Mouse (Mus musculus) liver, embryonic 14.5 days (tissue): Measurements from ENCODE around the gene Pign. TPM values are rescaled to one million over a fixed set of nuclear protein-coding genes. Genes with fewer than 3 reads are reported as not detected.

Source experiments
- ATAC-seq: fragments of 200-750 bp; cut with Nextera tagmentation; 2 replicates; pipeline ENCODE4 v1.8.0; 2017; ENCODE audit warnings: moderate number of reproducible peaks, mild to moderate bottlenecking, moderate library complexity; ENCODE audit not compliant: insufficient read depth
- DNase-seq, 3 experiments: peaks; one replicate each; pipeline ENCODE4 v3.0.0-alpha.2; 2012 to 2013; ENCODE audit warnings: low read depth in 3 of 3, low spot score in 3 of 3
- H3K27ac ChIP-seq: fragments of 300-500 bp; sonication (generic); 2 replicates; pipeline ENCODE4 v1.5.1; 2014; ENCODE audit warnings: moderate library complexity, mild to moderate bottlenecking, control low read depth, inconsistent platforms
- H3K27me3 ChIP-seq: fragments of 300-500 bp; sonication (generic); 2 replicates; pipeline ENCODE4 v1.6.1; 2014; ENCODE audit warnings: mild to moderate bottlenecking, low read length, moderate library complexity; ENCODE audit not compliant: control insufficient read depth, insufficient read depth
- H3K36me3 ChIP-seq: fragments of 300-500 bp; sonication (generic); replicated peaks from 2 replicates; pipeline ENCODE4 v1.6.1; 2014; ENCODE audit warnings: low read depth; ENCODE audit not compliant: control insufficient read depth, insufficient read depth
- H3K4me1 ChIP-seq, 2 experiments: fragments of 200-500 bp in 1 of 2; fragments of 300-500 bp in 1 of 2; sonication (generic) in 1 of 2; replicated peaks; 2 replicates each; pipeline ENCODE4 v1.6.1; 2012 to 2014; ENCODE audit warnings: antibody characterized with exemption in 1 of 2, inconsistent platforms in 1 of 2, low read length in 1 of 2; ENCODE audit not compliant: control insufficient read depth in 2 of 2, insufficient read depth in 2 of 2
- H3K4me2 ChIP-seq: fragments of 300-500 bp; sonication (generic); 2 replicates; pipeline ENCODE4 v1.6.1; 2014; ENCODE audit warnings: low read depth, mild to moderate bottlenecking, control low read depth, moderate library complexity
- H3K4me3 ChIP-seq, 2 experiments: fragments of 200-500 bp in 1 of 2; fragments of 300-500 bp in 1 of 2; sonication (generic) in 1 of 2; 2 replicates each; pipeline ENCODE4 v1.5.1; 2012 to 2014; ENCODE audit warnings: low read depth in 2 of 2, low read length in 2 of 2, mild to moderate bottlenecking in 2 of 2, control low read depth in 1 of 2, inconsistent platforms in 1 of 2, moderate library complexity in 1 of 2; ENCODE audit not compliant: insufficient read depth in 1 of 2
- H3K9ac ChIP-seq: fragments of 300-500 bp; sonication (generic); replicated peaks from 2 replicates; pipeline ENCODE4 v1.6.1; 2014; ENCODE audit warnings: mild to moderate bottlenecking, control low read depth, moderate library complexity
- H3K9me3 ChIP-seq: fragments of 300-500 bp; sonication (generic); 2 replicates; pipeline ENCODE4 v1.6.1; 2016; ENCODE audit warnings: low read length, mixed read lengths; ENCODE audit not compliant: control insufficient read depth
- CTCF ChIP-seq: IDR thresholded peaks from 2 replicates; pipeline ENCODE4 v1.5.1; 2016; ENCODE audit warnings: antibody characterized with exemption, low read depth, control low read depth
- EP300 ChIP-seq: IDR thresholded peaks from 2 replicates; pipeline ENCODE4 v1.6.1; 2016; ENCODE audit warnings: antibody characterized with exemption, low read depth
- WGBS: fragments of 180-500 bp; shearing (Covaris S2); extraction: QIAGEN DNeasy Blood & Tissue Kit; methylation state at CpG from one replicate; pipeline ENCODE4 v1.1.7; 2014; ENCODE audit not compliant: insufficient replicate concordance; 5-methylcytosine and 5-hydroxymethylcytosine counted together
- polyA plus RNA-seq, 2 experiments: library from polyadenylated mRNA; depleted of rRNA in 1 of 2; stranded (reverse) in 1 of 2; unstranded in 1 of 2; fragments of >200 nt; fragmentation: Nextera tagmentation in 1 of 2; extraction: Ambion mirVana in 1 of 2; gene quantifications; 2 replicates each; pipeline versions ENCODE4 v1.2.1 to v1.2.3; 2012 to 2014

Gene Pign
- polyA plus RNA-seq, 2 experiments = 5.1 to 5.5 TPM

DNA sequence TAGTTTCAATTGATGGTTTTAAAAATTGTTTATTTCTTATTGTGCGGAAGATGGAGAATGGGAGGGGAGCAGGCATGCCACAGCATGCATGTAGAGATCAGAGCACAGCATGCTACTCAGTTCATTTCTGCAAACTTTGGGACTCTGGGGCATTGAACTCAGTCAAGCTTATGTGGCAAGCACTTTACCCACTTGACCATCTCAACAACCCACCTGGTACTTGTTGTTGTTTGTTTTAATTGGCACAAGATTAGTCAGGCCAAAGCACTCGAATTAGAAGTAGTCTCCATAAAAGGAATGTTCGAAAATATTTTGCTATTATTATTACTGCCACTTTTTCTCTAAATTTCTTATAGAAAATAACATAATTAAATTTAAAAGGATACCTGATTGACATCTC, 19.4 kb downstream of the Pign start:
- Histone ChIP-seq H3K4me2 (no peak overlapping the region), H3K9ac (no peak overlapping the region), H3K27me3 (no peaks in the 10 kb centered on the region), H3K4me3 (no peak overlapping the region), H3K4me1 (no peaks in the 10 kb centered on the region), H3K9me3 (no peaks in the 10 kb centered on the region), H3K27ac (no peak overlapping the region), H3K36me3 (peaks cover 7% of the 10 kb centered on the region)
- no peak for ATAC-seq
- WGBS = 66% methylated on average over 3 of the region's 3 CpGs
- DNase-seq = no peak
- no peak for TF ChIP-seq EP300
- no peak for TF ChIP-seq CTCF

- Histone ChIP-seq H3K27ac (no peak overlapping the region), H3K4me1 (no peaks in the 10 kb centered on the region), H3K27me3 (no peaks in the 10 kb centered on the region), H3K36me3 (no peaks in the 10 kb centered on the region), H3K9ac (no peak overlapping the region), H3K9me3 (no peaks in the 10 kb centered on the region), H3K4me2 (no peak overlapping the region), H3K4me3 (no peak overlapping the region)
- TF ChIP-seq EP300 (no peak), CTCF (peak; percentile 51; the same call in 1 of the 2 replicates)
- WGBS = 35% methylated on average over 3 of the region's 3 CpGs
- no peak for ATAC-seq
- DNase-seq = peak in 2 of 3 experiments; percentile 6 to 7
Observed at GRCm38 (mm10) chr1:105630481-105630880, 33.0 kb downstream of the Pign start.

DNA sequence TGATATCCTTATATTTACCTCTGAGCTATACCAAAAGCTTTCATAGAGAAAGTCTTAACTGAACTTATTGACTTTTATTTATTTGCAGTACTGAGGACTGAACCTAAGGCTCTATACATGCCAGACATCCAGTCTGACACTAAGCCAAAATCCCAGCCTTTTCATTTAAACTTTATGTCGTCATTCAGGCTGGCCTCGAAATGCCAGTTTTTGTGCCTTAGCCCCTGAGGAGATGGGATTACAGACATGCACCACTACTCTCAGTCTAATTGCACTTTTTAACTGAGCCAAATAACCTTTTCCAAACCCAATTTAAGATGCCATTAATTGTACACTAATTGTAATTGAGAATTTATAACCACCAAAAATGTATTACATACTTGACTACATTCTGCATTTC, 73.8 kb downstream of the Pign start:
- no peak overlapping the region for H3K4me3 ChIP-seq
- no peak overlapping the region for H3K9ac ChIP-seq
- no peaks in the 10 kb centered on the region; the same call in 1 of the 2 replicates for H3K36me3 ChIP-seq
- WGBS = 75% methylated on average over 2 of the region's 2 CpGs
- ATAC-seq (no peak), DNase-seq (no peak)
- H3K4me2 ChIP-seq = no peak overlapping the region
- no peaks in the 10 kb centered on the region for H3K4me1 ChIP-seq
- TF ChIP-seq CTCF (no peak), EP300 (no peak)
- H3K9me3 ChIP-seq = no peaks in the 10 kb centered on the region
- H3K27me3 ChIP-seq = no peaks in the 10 kb centered on the region
- H3K27ac ChIP-seq = no peak overlapping the region

GRCm38 (mm10) chr1:105588697-105589096, 74.8 kb downstream of the Pign start:
- no peak for TF ChIP-seq CTCF
- TF ChIP-seq EP300 = no peak
- Histone ChIP-seq H3K9ac (no peak overlapping the region), H3K4me1 (no peaks in the 10 kb centered on the region), H3K4me3 (no peak overlapping the region), H3K27me3 (no peaks in the 10 kb centered on the region), H3K9me3 (no peaks in the 10 kb centered on the region), H3K27ac (no peak overlapping the region), H3K4me2 (no peak overlapping the region), H3K36me3 (no peaks in the 10 kb centered on the region; the same call in 1 of the 2 replicates)
- ATAC-seq = no peak
- DNase-seq = no peak
- 78% methylated on average over 5 of the region's 5 CpGs for WGBS

DNA sequence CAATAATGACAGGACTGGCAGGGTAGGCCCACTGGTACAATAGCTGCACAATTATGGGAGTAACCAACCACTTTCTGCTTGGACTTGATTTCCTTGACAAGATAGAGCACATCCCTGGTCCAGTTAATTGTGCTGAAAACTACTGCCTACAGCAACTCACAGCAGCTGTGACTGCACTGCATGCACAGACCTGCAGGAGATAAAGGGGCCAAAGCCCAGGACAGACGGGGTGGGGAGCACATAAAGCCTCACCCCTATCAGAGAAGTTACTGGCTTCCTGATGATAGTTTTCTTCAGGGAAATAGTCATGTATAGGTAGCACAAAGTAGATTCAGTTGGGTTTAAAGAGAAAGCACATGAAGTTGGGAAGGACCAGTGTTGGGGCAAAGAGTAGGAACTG, 80.7 kb downstream of the Pign start:
- no peak for TF ChIP-seq EP300
- no peak for TF ChIP-seq CTCF
- H3K4me3 ChIP-seq = no peak overlapping the region
- no peaks in the 10 kb centered on the region; the same call in 1 of the 2 replicates for H3K36me3 ChIP-seq
- H3K4me1 ChIP-seq = no peaks in the 10 kb centered on the region
- no peak overlapping the region for H3K9ac ChIP-seq
- no peak for ATAC-seq
- no peak overlapping the region for H3K27ac ChIP-seq
- H3K27me3 ChIP-seq = no peaks in the 10 kb centered on the region
- H3K4me2 ChIP-seq = no peak overlapping the region
- H3K9me3 ChIP-seq = no peaks in the 10 kb centered on the region
- 27% methylated on average over 1 of the region's 1 CpGs for WGBS
- DNase-seq = no peak
